19 mouse cellular contexts compared by ENCODE assay signal in genomic region chr10:39219366-39219765, GRCm38 (mm10). TPM values are rescaled to one million over a fixed set of nuclear protein-coding genes. Genes with fewer than 3 reads are reported as not detected.
DNase-seq lines count a peak whose midpoint lies in the region; ATAC-seq lines count a peak whose summit lies in the region.
"Had no signal": no experiment of that assay in that cellular context is flagged by ENCODE, and none has a peak within 500 bp of the region (broad histone marks: within the 10 kb centered on the region; RNA-seq: fewer than 3 reads in every experiment).

No protein-coding gene starts in this region.

- peak; percentile 69 for DNase-seq in midbrain, embryonic 11.5 days (ENCODE audit: low spot score, missing footprints)
- DNase-seq in midbrain, embryonic 10.5 days (ENCODE audit: low spot score), result no peak
- no peak for DNase-seq in lung, postnatal 14 days
- no peak for DNase-seq in right cerebral cortex, adult 2 months (ENCODE audit: low spot score in 2 of 2)
- no peak for DNase-seq in spleen, postnatal 14 days (ENCODE audit: low spot score in 2 of 2)
- DNase-seq: adrenal gland, postnatal 10 days; cerebellum, adult 11 months; cerebellum, adult 8-10 months; cerebellum, postnatal 14 days; gastrocnemius, postnatal 36 days; heart, adult 18-20 months; heart, postnatal 14 days had no signal

- no peaks in the 10 kb centered on the region for H3K27me3 ChIP-seq in midbrain, embryonic 11.5 days (ENCODE audit: control insufficient read depth, insufficient read depth, low read length)
- no peaks in the 10 kb centered on the region for H3K27me3 ChIP-seq in midbrain, embryonic 10.5 days (ENCODE audit: low read depth, poor library complexity, severe bottlenecking)
- H3K27me3 ChIP-seq in embryonic facial prominence, embryonic 13.5 days, result no peaks in the 10 kb centered on the region
- no peaks in the 10 kb centered on the region for H3K27me3 ChIP-seq in limb, embryonic 13.5 days
- H3K27me3 ChIP-seq: heart, embryonic 15.5 days; intestine, embryonic 15.5 days had no signal

- no peaks in the 10 kb centered on the region for H3K4me1 ChIP-seq in midbrain, embryonic 11.5 days (ENCODE audit: control insufficient read depth, insufficient read depth, low read length)
- H3K4me1 ChIP-seq in midbrain, embryonic 10.5 days, result 0 out of 2 replicates have a peak, but pooled peaks cover 4% of the 10 kb centered on the region
- H3K4me1 ChIP-seq in embryonic facial prominence, embryonic 13.5 days, result peaks cover 2% of the 10 kb centered on the region; the same call in 1 of the 2 replicates
- peaks cover 14% of the 10 kb centered on the region for H3K4me1 ChIP-seq in limb, embryonic 13.5 days
- H3K4me1 ChIP-seq: heart, embryonic 15.5 days; intestine, embryonic 15.5 days had no signal

- no peak overlapping the region for H3K4me2 ChIP-seq in midbrain, embryonic 11.5 days
- no peak overlapping the region for H3K4me2 ChIP-seq in embryonic facial prominence, embryonic 13.5 days
- H3K4me2 ChIP-seq in limb, embryonic 13.5 days (replicated peaks), result no peak overlapping the region
- H3K4me2 ChIP-seq: heart, embryonic 11.5 days; heart, embryonic 15.5 days; hindbrain, embryonic 14.5 days; intestine, embryonic 15.5 days had no signal

- no peak overlapping the region for H3K27ac ChIP-seq in midbrain, embryonic 11.5 days (ENCODE audit: low read depth, low read length)
- no peak overlapping the region for H3K27ac ChIP-seq in midbrain, embryonic 10.5 days (replicated peaks)
- peak overlapping the region; percentile 39; the same call in 1 of the 2 replicates for H3K27ac ChIP-seq in embryonic facial prominence, embryonic 13.5 days
- H3K27ac ChIP-seq in limb, embryonic 13.5 days, result peak overlapping the region; percentile 34; the same call in 1 of the 2 replicates
- H3K27ac ChIP-seq: heart, embryonic 15.5 days; hindbrain, embryonic 14.5 days; intestine, embryonic 15.5 days had no signal

- H3K9me3 ChIP-seq in midbrain, embryonic 11.5 days (ENCODE audit: control insufficient read depth, low read length), result no peaks in the 10 kb centered on the region
- H3K9me3 ChIP-seq in midbrain, embryonic 10.5 days (replicated peaks), result peaks cover 6% of the 10 kb centered on the region
- peaks cover 4% of the 10 kb centered on the region; the same call in 1 of the 2 replicates for H3K9me3 ChIP-seq in embryonic facial prominence, embryonic 13.5 days
- H3K9me3 ChIP-seq in limb, embryonic 13.5 days, result peaks cover 9% of the 10 kb centered on the region; the same call in 1 of the 2 replicates
- H3K9me3 ChIP-seq: heart, embryonic 15.5 days; intestine, embryonic 15.5 days had no signal

- H3K9ac ChIP-seq in midbrain, embryonic 11.5 days (ENCODE audit: low read length), result no peak overlapping the region
- no peak overlapping the region for H3K9ac ChIP-seq in embryonic facial prominence, embryonic 13.5 days
- no peak overlapping the region for H3K9ac ChIP-seq in limb, embryonic 13.5 days
- H3K9ac ChIP-seq: heart, embryonic 15.5 days; hindbrain, embryonic 14.5 days; intestine, embryonic 15.5 days had no signal

- H3K4me3 ChIP-seq in midbrain, embryonic 11.5 days (ENCODE audit: low read depth, low read length), result no peak overlapping the region
- no peak overlapping the region for H3K4me3 ChIP-seq in midbrain, embryonic 10.5 days
- no peak overlapping the region for H3K4me3 ChIP-seq in embryonic facial prominence, embryonic 13.5 days
- no peak overlapping the region for H3K4me3 ChIP-seq in limb, embryonic 13.5 days
- H3K4me3 ChIP-seq: heart, embryonic 15.5 days; intestine, embryonic 15.5 days had no signal

- 73% methylated on average over 2 of the region's 2 CpGs for WGBS in midbrain, embryonic 11.5 days
- 90% methylated on average over 2 of the region's 2 CpGs for WGBS in midbrain, embryonic 10.5 days
- WGBS in embryonic facial prominence, embryonic 13.5 days, result 29% methylated on average over 2 of the region's 2 CpGs
- WGBS in limb, embryonic 13.5 days, result 25% methylated on average over 2 of the region's 2 CpGs

- H3K36me3 ChIP-seq in midbrain, embryonic 11.5 days (ENCODE audit: control insufficient read depth, insufficient read depth, low read length), result no peaks in the 10 kb centered on the region
- no peaks in the 10 kb centered on the region for H3K36me3 ChIP-seq in midbrain, embryonic 10.5 days
- no peaks in the 10 kb centered on the region for H3K36me3 ChIP-seq in embryonic facial prominence, embryonic 13.5 days
- no peaks in the 10 kb centered on the region for H3K36me3 ChIP-seq in limb, embryonic 13.5 days
- H3K36me3 ChIP-seq: heart, embryonic 15.5 days; intestine, embryonic 15.5 days had no signal

- no peak for ATAC-seq in midbrain, embryonic 11.5 days (ENCODE audit: low FRiP score)
- no peak for ATAC-seq in embryonic facial prominence, embryonic 13.5 days (ENCODE audit: insufficient number of reproducible peaks, insufficient read depth, low FRiP score, low TSS enrichment, low read depth)
- ATAC-seq in limb, embryonic 13.5 days (ENCODE audit: low FRiP score, low read depth), result peak; percentile 75; the same call in 1 of the 2 replicates
- ATAC-seq: forebrain, embryonic 14.5 days; intestine, embryonic 15.5 days had no signal

RNA-seq across cellular contexts. Expression of gene Ccn6, which starts 55.8 kb away (rescaled TPM):
- 0.20 and 0.29 TPM in 2 replicates for polyA plus RNA-seq in midbrain, embryonic 11.5 days (2014; fragmentation: Nextera tagmentation; extraction: Ambion mirVana)
- polyA plus RNA-seq in midbrain, embryonic 10.5 days (2016; fragmentation: Nextera tagmentation; extraction: Ambion mirVana), result 0.20 and 0.37 TPM in 2 replicates
- 0.51 and 0.58 TPM in 2 replicates for polyA plus RNA-seq in embryonic facial prominence, embryonic 13.5 days (2015; fragmentation: Nextera tagmentation; extraction: Ambion mirVana)
- polyA plus RNA-seq in limb, embryonic 13.5 days (2015; fragmentation: Nextera tagmentation; extraction: Ambion mirVana), result 0.45 and 0.64 TPM in 2 replicates

Comparison
In these comparisons a context has a peak if more than half of its experiments do, and no peak if none do; other contexts are left out.
1. H3K27ac ChIP-seq: peak in embryonic facial prominence, embryonic 13.5 days (single experiment) and limb, embryonic 13.5 days (single experiment); none in midbrain, embryonic 11.5 days (single experiment) and midbrain, embryonic 10.5 days (single experiment).